Mouse (Mus musculus): ENCODE measurements around the gene Rbms3.

The Rbms3 gene

GRCm38 (mm10) chr9:116956156-116956555 lies 673.6 kb downstream of the Rbms3 start:
- DNase-seq, result no peak

GRCm38 (mm10) chr9:116948211-116948610 lies 681.5 kb downstream of the Rbms3 start:
- no peak for DNase-seq

- DNase-seq, result no peak
Measured at GRCm38 (mm10) chr9:116947369-116947768, 682.3 kb downstream of the Rbms3 start.

GRCm38 (mm10) chr9:116946787-116947186 lies 682.9 kb downstream of the Rbms3 start:
- DNase-seq, result no peak

- no peak for DNase-seq
Measured at GRCm38 (mm10) chr9:116945689-116946088, 684.0 kb downstream of the Rbms3 start.

GRCm38 (mm10) chr9:116943902-116944301 lies 685.8 kb downstream of the Rbms3 start:
- no peak for DNase-seq

GRCm38 (mm10) chr9:116941116-116941515 lies 688.6 kb downstream of the Rbms3 start:
- DNase-seq, result no peak

- no peak for DNase-seq
Measured at GRCm38 (mm10) chr9:116940693-116941092, 689.0 kb downstream of the Rbms3 start.

GRCm38 (mm10) chr9:116928338-116928737 lies 701.4 kb downstream of the Rbms3 start:
- peak; percentile 28 to 50 for DNase-seq

GRCm38 (mm10) chr9:116923151-116923550 lies 706.6 kb downstream of the Rbms3 start:
- DNase-seq, result peak; percentile 73 to 74

GRCm38 (mm10) chr9:116922561-116922960 lies 707.2 kb downstream of the Rbms3 start:
- DNase-seq, result no peak

GRCm38 (mm10) chr9:116919441-116920019 lies 710.2 kb downstream of the Rbms3 start:
- DNase-seq, result peak; percentile 34 to 59

GRCm38 (mm10) chr9:116912493-116912847 lies 717.2 kb downstream of the Rbms3 start:
- DNase-seq, result peak; percentile 43 to 50

- DNase-seq, result peak; percentile 57 to 61
Measured at GRCm38 (mm10) chr9:116911781-116912492, 717.8 kb downstream of the Rbms3 start.

- no peak for DNase-seq
Measured at GRCm38 (mm10) chr9:116909511-116909910, 720.2 kb downstream of the Rbms3 start.

- DNase-seq, result no peak
Measured at GRCm38 (mm10) chr9:116906955-116907354, 722.8 kb downstream of the Rbms3 start.

- peak; percentile 85 to 88 for DNase-seq
Measured at GRCm38 (mm10) chr9:116905646-116906045, 724.1 kb downstream of the Rbms3 start.

- DNase-seq, result no peak
Measured at GRCm38 (mm10) chr9:116903304-116903993, 726.3 kb downstream of the Rbms3 start.

GRCm38 (mm10) chr9:116899403-116899802 lies 730.3 kb downstream of the Rbms3 start:
- DNase-seq, result no peak

- no peak for DNase-seq
Measured at GRCm38 (mm10) chr9:116886973-116887680, 742.6 kb downstream of the Rbms3 start.

GRCm38 (mm10) chr9:116885617-116886016 lies 744.1 kb downstream of the Rbms3 start:
- DNase-seq, result no peak

- no peak for DNase-seq
Measured at GRCm38 (mm10) chr9:116880503-116880902, 749.2 kb downstream of the Rbms3 start.

All from cerebellum, postnatal 10 days (tissue).